ENCODE assay signal across 19 mouse cellular contexts in the genomic region with DNA sequence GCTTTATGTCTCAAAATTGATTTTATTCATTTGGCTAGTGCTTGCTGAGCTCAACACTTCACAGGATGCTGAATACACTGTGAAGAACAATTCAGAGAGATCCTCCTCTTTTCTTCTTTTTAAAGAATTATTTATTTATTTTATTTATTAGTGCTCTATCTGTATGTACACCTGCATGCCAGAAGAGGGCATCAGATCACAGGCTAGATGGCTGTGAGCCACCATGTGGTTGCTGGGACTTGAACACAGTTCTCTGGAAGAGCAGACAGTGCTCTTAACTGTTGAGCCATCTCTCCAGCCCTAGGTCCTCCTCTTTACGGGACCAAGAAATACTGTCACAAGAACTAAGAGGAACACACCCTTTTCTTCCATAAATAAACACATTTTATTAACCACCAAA.
DNase-seq lines count a peak whose midpoint lies in the region; ATAC-seq and TF ChIP-seq lines count a peak whose summit lies in the region.
"Had no signal": no experiment of that assay in that cellular context is flagged by ENCODE, and none has a peak within 500 bp of the region (broad histone marks: within the 10 kb centered on the region; RNA-seq: fewer than 3 reads in every experiment).

No protein-coding gene starts in this region.

- H3K27me3 ChIP-seq in forebrain, postnatal 0 days (ENCODE audit: insufficient read depth, low read length), result peaks cover 16% of the 10 kb centered on the region; the same call in 1 of the 2 replicates
- no peaks in the 10 kb centered on the region for H3K27me3 ChIP-seq in forebrain, embryonic 14.5 days (replicated peaks; ENCODE audit: control insufficient read depth, insufficient read depth, low read length)
- H3K27me3 ChIP-seq in lung, postnatal 0 days (replicated peaks; ENCODE audit: insufficient read depth, low read length), result no peaks in the 10 kb centered on the region
- H3K27me3 ChIP-seq in neural tube, embryonic 15.5 days (replicated peaks), result no peaks in the 10 kb centered on the region
- H3K27me3 ChIP-seq: megakaryocyte, embryonic 14.5 days; neural tube, embryonic 12.5 days had no signal

- ATAC-seq in forebrain, postnatal 0 days, result no peak
- no peak for ATAC-seq in forebrain, embryonic 14.5 days
- no peak for ATAC-seq in lung, postnatal 0 days
- ATAC-seq in neural tube, embryonic 15.5 days (ENCODE audit: low FRiP score), result no peak

- H3K4me3 ChIP-seq in forebrain, postnatal 0 days (ENCODE audit: low read depth, low read length), result no peak overlapping the region
- no peak overlapping the region for H3K4me3 ChIP-seq in forebrain, embryonic 14.5 days (ENCODE audit: low read depth, low read length)
- H3K4me3 ChIP-seq in layer of hippocampus, adult 2 months, result no peak overlapping the region
- no peak overlapping the region for H3K4me3 ChIP-seq in lung, postnatal 0 days (ENCODE audit: low read depth, low read length)
- no peak overlapping the region for H3K4me3 ChIP-seq in neural tube, embryonic 15.5 days (replicated peaks)
- H3K4me3 ChIP-seq: forebrain, embryonic 10.5 days; megakaryocyte, embryonic 14.5 days; neural tube, embryonic 12.5 days had no signal

- TF ChIP-seq CTCF in forebrain, postnatal 0 days (IDR thresholded peaks at IDR 0.05; ENCODE audit: low read depth), result peak; percentile 29
- TF ChIP-seq CTCF in layer of hippocampus, adult 2 months (conservative IDR thresholded peaks at IDR 0.05), result peak; percentile 69
- TF ChIP-seq CTCF in lung, postnatal 0 days (IDR thresholded peaks at IDR 0.05), result peak; percentile 24

- H3K36me3 ChIP-seq in forebrain, postnatal 0 days (ENCODE audit: insufficient read depth), result no peaks in the 10 kb centered on the region
- no peaks in the 10 kb centered on the region for H3K36me3 ChIP-seq in forebrain, embryonic 14.5 days (ENCODE audit: control insufficient read depth, insufficient read depth, low read length)
- no peaks in the 10 kb centered on the region for H3K36me3 ChIP-seq in lung, postnatal 0 days (ENCODE audit: insufficient read depth, low read length)
- no peaks in the 10 kb centered on the region for H3K36me3 ChIP-seq in neural tube, embryonic 15.5 days
- H3K36me3 ChIP-seq: forebrain, embryonic 10.5 days; neural tube, embryonic 12.5 days had no signal

- no peak for DNase-seq in forebrain, postnatal 0 days
- no peak for DNase-seq in forebrain, embryonic 14.5 days (ENCODE audit: low spot score)
- DNase-seq in layer of hippocampus, adult 2 months (ENCODE audit: low spot score in 2 of 2), result no peak
- no peak for DNase-seq in layer of hippocampus, postnatal 10 days (ENCODE audit: low spot score in 2 of 2)
- DNase-seq in lung, postnatal 0 days (ENCODE audit: low spot score), result no peak
- no peak for DNase-seq in lung, postnatal 36 days
- DNase-seq in brain, adult 2 months (ENCODE audit: low read depth, low spot score), result peak; percentile 37
- DNase-seq: adrenal gland, postnatal 25 days; cerebellum, adult 9-11 months; gastrocnemius, postnatal 36 days; kidney, adult 18-20 months; lung, postnatal 14 days; midbrain, embryonic 14.5 days; retina, postnatal 1 day; thymus, postnatal 25 days had no signal

- H3K9ac ChIP-seq in forebrain, postnatal 0 days, result no peak overlapping the region
- no peak overlapping the region for H3K9ac ChIP-seq in forebrain, embryonic 14.5 days (ENCODE audit: low read length)
- no peak overlapping the region for H3K9ac ChIP-seq in lung, postnatal 0 days (replicated peaks; ENCODE audit: low read depth)
- H3K9ac ChIP-seq in neural tube, embryonic 15.5 days (replicated peaks), result no peak overlapping the region
- H3K9ac ChIP-seq: neural tube, embryonic 12.5 days had no signal

- H3K27ac ChIP-seq in forebrain, postnatal 0 days (ENCODE audit: low read depth, low read length), result no peak overlapping the region
- H3K27ac ChIP-seq in forebrain, embryonic 14.5 days (ENCODE audit: low read depth, low read length), result no peak overlapping the region
- H3K27ac ChIP-seq in layer of hippocampus, adult 2 months, result no peak overlapping the region
- no peak overlapping the region for H3K27ac ChIP-seq in lung, postnatal 0 days (ENCODE audit: low read length)
- H3K27ac ChIP-seq in neural tube, embryonic 15.5 days (replicated peaks), result no peak overlapping the region
- H3K27ac ChIP-seq: forebrain, embryonic 10.5 days; neural tube, embryonic 12.5 days had no signal

- TF ChIP-seq EP300 in lung, postnatal 0 days (IDR thresholded peaks at IDR 0.05), result no peak

- no peaks in the 10 kb centered on the region for H3K9me3 ChIP-seq in forebrain, postnatal 0 days (ENCODE audit: low read length)
- no peaks in the 10 kb centered on the region for H3K9me3 ChIP-seq in forebrain, embryonic 14.5 days (replicated peaks; ENCODE audit: control insufficient read depth, low read length)
- no peaks in the 10 kb centered on the region for H3K9me3 ChIP-seq in lung, postnatal 0 days (ENCODE audit: low read length)
- H3K9me3 ChIP-seq in neural tube, embryonic 15.5 days (replicated peaks), result no peaks in the 10 kb centered on the region
- H3K9me3 ChIP-seq: forebrain, embryonic 10.5 days; megakaryocyte, embryonic 14.5 days; neural tube, embryonic 12.5 days had no signal

- WGBS in forebrain, postnatal 0 days, result 100% methylated on average over 1 of the region's 1 CpGs
- WGBS in forebrain, embryonic 14.5 days, result 89% methylated on average over 1 of the region's 1 CpGs
- 73% methylated on average over 1 of the region's 1 CpGs for WGBS in lung, postnatal 0 days
- WGBS in neural tube, embryonic 15.5 days, result 86% methylated on average over 1 of the region's 1 CpGs

- no peak overlapping the region for H3K4me2 ChIP-seq in forebrain, postnatal 0 days (ENCODE audit: low read depth)
- H3K4me2 ChIP-seq in forebrain, embryonic 14.5 days (ENCODE audit: low read length), result no peak overlapping the region
- no peak overlapping the region for H3K4me2 ChIP-seq in lung, postnatal 0 days (replicated peaks; ENCODE audit: low read depth, low read length)
- H3K4me2 ChIP-seq in neural tube, embryonic 15.5 days, result no peak overlapping the region
- H3K4me2 ChIP-seq: neural tube, embryonic 12.5 days had no signal

- peaks cover 10% of the 10 kb centered on the region; the same call in 1 of the 2 replicates for H3K4me1 ChIP-seq in forebrain, postnatal 0 days (ENCODE audit: insufficient read depth)
- peaks cover 15% of the 10 kb centered on the region for H3K4me1 ChIP-seq in forebrain, embryonic 14.5 days (ENCODE audit: control insufficient read depth, insufficient read depth, low read length)
- H3K4me1 ChIP-seq in lung, postnatal 0 days (ENCODE audit: insufficient read depth, low read depth, low read length), result no peaks in the 10 kb centered on the region
- peaks cover 4% of the 10 kb centered on the region; the same call in 1 of the 2 replicates for H3K4me1 ChIP-seq in neural tube, embryonic 15.5 days
- H3K4me1 ChIP-seq: megakaryocyte, embryonic 14.5 days; neural tube, embryonic 12.5 days had no signal
